Mouse (Mus musculus) kidney, postnatal 4 days (tissue): ENCODE measurements around the gene Apobec3.

Source experiments
- DNase-seq, 2 experiments: peaks; one replicate each; pipeline ENCODE4 v3.0.0; 2021; ENCODE audit warnings: mixed read lengths in 2 of 2

The Apobec3 gene

GRCm38 (mm10) chr15:79891436-79892212 is at the start of gene Apobec3:
Apobec3 (plus strand) TSS chr15:79891659.
- DNase-seq: peak; percentile 80 to 86

- no peak for DNase-seq
Measured at GRCm38 (mm10) chr15:79842985-79843384, 48.5 kb upstream of the Apobec3 start.

- DNase-seq: peak in 1 of 2 experiments; percentile 19
Measured at GRCm38 (mm10) chr15:79845986-79846385, 45.5 kb upstream of the Apobec3 start.

GRCm38 (mm10) chr15:79847100-79847499 is 44.4 kb upstream of the Apobec3 start:
- peak; percentile 59 to 69 for DNase-seq

- no peak for DNase-seq
Measured at GRCm38 (mm10) chr15:79850143-79850542, 41.3 kb upstream of the Apobec3 start.

GRCm38 (mm10) chr15:79858979-79859378 is 32.5 kb upstream of the Apobec3 start:
- DNase-seq: no peak

- DNase-seq: no peak
Measured at GRCm38 (mm10) chr15:79859821-79860220, 31.6 kb upstream of the Apobec3 start.

GRCm38 (mm10) chr15:79867260-79868002 is 24.0 kb upstream of the Apobec3 start:
- DNase-seq: no peak

GRCm38 (mm10) chr15:79873545-79873944 is 17.9 kb upstream of the Apobec3 start:
- no peak for DNase-seq

- no peak for DNase-seq
Measured at GRCm38 (mm10) chr15:79873995-79874394, 17.5 kb upstream of the Apobec3 start.

- no peak for DNase-seq
Measured at GRCm38 (mm10) chr15:79875261-79875995, 16.0 kb upstream of the Apobec3 start.

- peak; percentile 47 to 69 for DNase-seq
Measured at GRCm38 (mm10) chr15:79878725-79879136, 12.7 kb upstream of the Apobec3 start.

- DNase-seq: peak; percentile 78 to 85
Measured at GRCm38 (mm10) chr15:79879319-79879718, 12.1 kb upstream of the Apobec3 start.

GRCm38 (mm10) chr15:79880477-79880876 is 11.0 kb upstream of the Apobec3 start:
- no peak for DNase-seq

- peak; percentile 18 to 53 for DNase-seq
Measured at GRCm38 (mm10) chr15:79882623-79883267, 8.7 kb upstream of the Apobec3 start.

- DNase-seq: peak; percentile 95 to 97
Measured at GRCm38 (mm10) chr15:79883352-79883822, 8.1 kb upstream of the Apobec3 start.

GRCm38 (mm10) chr15:79884820-79885219 is 6.6 kb upstream of the Apobec3 start:
- DNase-seq: no peak

GRCm38 (mm10) chr15:79892213-79892541 is 718 bp downstream of the Apobec3 start:
- peak; percentile 68 to 80 for DNase-seq

GRCm38 (mm10) chr15:79892995-79893823 is 1.8 kb downstream of the Apobec3 start:
- DNase-seq: no peak

- DNase-seq: no peak
Measured at GRCm38 (mm10) chr15:79893824-79894123, 2.3 kb downstream of the Apobec3 start.

GRCm38 (mm10) chr15:79894343-79894742 is 2.9 kb downstream of the Apobec3 start:
- no peak for DNase-seq
